In the genomic region with DNA sequence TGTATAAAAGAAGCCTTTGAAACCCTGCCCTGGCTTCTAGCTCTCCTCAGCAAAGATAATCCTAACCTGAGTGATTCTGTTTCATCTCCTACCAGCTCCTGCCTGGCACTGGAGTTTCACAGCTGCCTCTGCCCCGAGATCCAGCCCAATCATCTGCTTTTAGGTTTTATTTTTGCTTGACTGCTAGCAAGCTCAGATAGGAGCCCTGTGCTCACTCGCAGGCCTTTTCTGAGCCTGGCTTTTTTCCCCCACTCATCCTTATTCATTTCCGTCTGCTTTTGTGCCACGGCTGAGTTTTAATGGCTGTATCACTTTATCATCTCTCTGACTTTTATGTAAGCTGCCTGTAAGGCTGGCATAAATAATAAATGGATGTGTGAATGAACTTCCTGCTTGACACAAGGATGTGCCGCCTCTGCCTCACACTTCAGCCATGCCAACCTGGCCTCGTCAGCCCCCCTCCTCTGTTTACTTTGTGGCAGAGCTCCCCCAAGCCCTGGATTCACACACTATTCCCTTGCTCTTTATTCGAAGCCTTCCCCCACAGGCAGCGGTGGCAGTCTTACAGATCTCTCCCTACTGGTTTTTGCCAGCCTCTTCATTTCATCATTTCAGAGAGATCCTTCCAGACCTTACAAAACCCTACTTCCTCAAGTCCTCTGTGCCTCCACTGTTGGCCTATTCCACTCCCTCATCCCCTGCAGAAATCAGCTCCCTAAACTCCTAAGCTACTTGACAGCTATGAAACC, we compare ENCODE assay signal across 8 mouse cellular contexts. TPM values are rescaled to one million over a fixed set of nuclear protein-coding genes. Genes with fewer than 3 reads are reported as not detected.
DNase-seq lines count a peak whose midpoint lies in the region; ATAC-seq lines count a peak whose summit lies in the region.

No protein-coding gene starts in this region.

- no peaks in the 10 kb centered on the region for H3K36me3 ChIP-seq in embryonic facial prominence, embryonic 12.5 days
- H3K36me3 ChIP-seq in hindbrain, embryonic 15.5 days: no peaks in the 10 kb centered on the region
- H3K36me3 ChIP-seq in midbrain, embryonic 16.5 days (ENCODE audit: control insufficient read depth, insufficient read depth, low read length): no peaks in the 10 kb centered on the region

- WGBS in embryonic facial prominence, embryonic 12.5 days: 68% methylated on average over 8 of the region's 8 CpGs
- 55% methylated on average over 8 of the region's 8 CpGs for WGBS in hindbrain, embryonic 15.5 days
- WGBS in midbrain, embryonic 16.5 days: 40% methylated on average over 8 of the region's 8 CpGs

- H3K9me3 ChIP-seq in embryonic facial prominence, embryonic 12.5 days: no peaks in the 10 kb centered on the region
- no peaks in the 10 kb centered on the region for H3K9me3 ChIP-seq in hindbrain, embryonic 15.5 days
- no peaks in the 10 kb centered on the region for H3K9me3 ChIP-seq in midbrain, embryonic 16.5 days (replicated peaks; ENCODE audit: control insufficient read depth, low read length, poor library complexity, severe bottlenecking)

- no peak for ATAC-seq in embryonic facial prominence, embryonic 12.5 days (ENCODE audit: insufficient number of reproducible peaks, insufficient read depth, low FRiP score, low TSS enrichment)
- ATAC-seq in hindbrain, embryonic 15.5 days (ENCODE audit: low FRiP score, low read depth): no peak
- 0 out of 2 replicates have a peak, but pooled peaks have one; percentile 29 for ATAC-seq in midbrain, embryonic 16.5 days

- H3K9ac ChIP-seq in embryonic facial prominence, embryonic 12.5 days: 0 out of 2 replicates have a peak overlapping the region, but pooled peaks have one; percentile 78
- H3K9ac ChIP-seq in hindbrain, embryonic 15.5 days: no peak overlapping the region
- peak overlapping the region; percentile 27; the same call in 1 of the 2 replicates for H3K9ac ChIP-seq in midbrain, embryonic 16.5 days (ENCODE audit: low read depth, low read length)

- 0 out of 2 replicates have a peak, but pooled peaks cover 2% of the 10 kb centered on the region for H3K27me3 ChIP-seq in embryonic facial prominence, embryonic 12.5 days
- no peaks in the 10 kb centered on the region for H3K27me3 ChIP-seq in hindbrain, embryonic 15.5 days
- H3K27me3 ChIP-seq in midbrain, embryonic 16.5 days (ENCODE audit: control insufficient read depth, insufficient read depth, low read depth, low read length): no peaks in the 10 kb centered on the region

- DNase-seq in left cerebral cortex, adult 11 months (ENCODE audit: low spot score): peak; percentile 50
- no peak for DNase-seq in left cerebral cortex, adult 8-10 months (ENCODE audit: low spot score in 2 of 2)
- DNase-seq in spleen, adult 18-20 months: no peak
- no peak for DNase-seq in T-cell, adult 2 months (ENCODE audit: low spot score)
- DNase-seq in natural killer cell, adult 2 months (ENCODE audit: low spot score in 2 of 2): no peak

- H3K4me2 ChIP-seq in embryonic facial prominence, embryonic 12.5 days (replicated peaks): 0 out of 2 replicates have a peak overlapping the region, but pooled peaks have one; percentile 79
- 0 out of 2 replicates have a peak overlapping the region, but pooled peaks have one; percentile 58 for H3K4me2 ChIP-seq in hindbrain, embryonic 15.5 days
- no peak overlapping the region for H3K4me2 ChIP-seq in midbrain, embryonic 16.5 days (ENCODE audit: low read length)

- no peak overlapping the region for H3K27ac ChIP-seq in embryonic facial prominence, embryonic 12.5 days
- peak overlapping the region; percentile 52 for H3K27ac ChIP-seq in hindbrain, embryonic 15.5 days (replicated peaks)
- peak overlapping the region; percentile 64 for H3K27ac ChIP-seq in midbrain, embryonic 16.5 days (ENCODE audit: low read length)

- no peak overlapping the region for H3K4me3 ChIP-seq in embryonic facial prominence, embryonic 12.5 days
- no peak overlapping the region for H3K4me3 ChIP-seq in hindbrain, embryonic 15.5 days
- no peak overlapping the region for H3K4me3 ChIP-seq in midbrain, embryonic 16.5 days (ENCODE audit: low read depth, low read length)

- 0 out of 2 replicates have a peak, but pooled peaks cover 12% of the 10 kb centered on the region for H3K4me1 ChIP-seq in embryonic facial prominence, embryonic 12.5 days
- H3K4me1 ChIP-seq in hindbrain, embryonic 15.5 days (replicated peaks): peaks cover 28% of the 10 kb centered on the region
- H3K4me1 ChIP-seq in midbrain, embryonic 16.5 days (ENCODE audit: control insufficient read depth, insufficient read depth, low read length): peaks cover 22% of the 10 kb centered on the region

RNA-seq across cellular contexts. Expression of a gene that starts 1.7 kb away (rescaled TPM):
- total RNA-seq in left cerebral cortex, adult 8-10 months (2022): 10 to 100 TPM; 10.6 to 13.8 (median 11.8) TPM
- polyA plus RNA-seq in embryonic facial prominence, embryonic 12.5 days (2016; fragmentation: Nextera tagmentation; extraction: Ambion mirVana): 6.2 and 7.1 TPM in 2 replicates
- 4.1 and 5.9 TPM in 2 replicates for polyA plus RNA-seq in hindbrain, embryonic 15.5 days (2015; fragmentation: Nextera tagmentation; extraction: Ambion mirVana)
- polyA plus RNA-seq in midbrain, embryonic 16.5 days (2015; fragmentation: Nextera tagmentation; extraction: Ambion mirVana): 5.1 and 6.1 TPM in 2 replicates

RNA-seq across cellular contexts. Expression of a gene that starts 15.4 kb away (rescaled TPM):
- total RNA-seq in left cerebral cortex, adult 8-10 months (2022): under 1 TPM; 0.38 to 0.76 (median 0.67) TPM
- 0.12 TPM in 1 of 2 replicates, not detected in the other for polyA plus RNA-seq in embryonic facial prominence, embryonic 12.5 days (2016; fragmentation: Nextera tagmentation; extraction: Ambion mirVana)
- polyA plus RNA-seq in hindbrain, embryonic 15.5 days (2015; fragmentation: Nextera tagmentation; extraction: Ambion mirVana): 0.39 and 0.87 TPM in 2 replicates
- 0.72 and 0.82 TPM in 2 replicates for polyA plus RNA-seq in midbrain, embryonic 16.5 days (2015; fragmentation: Nextera tagmentation; extraction: Ambion mirVana)

RNA-seq across cellular contexts. Expression of a gene that starts 21.8 kb away (rescaled TPM):
- total RNA-seq in left cerebral cortex, adult 8-10 months (2022): 10 to 100 TPM; 57.0 to 65.5 (median 58.8) TPM
- polyA plus RNA-seq in embryonic facial prominence, embryonic 12.5 days (2016; fragmentation: Nextera tagmentation; extraction: Ambion mirVana): 5.9 and 6.4 TPM in 2 replicates
- polyA plus RNA-seq in hindbrain, embryonic 15.5 days (2015; fragmentation: Nextera tagmentation; extraction: Ambion mirVana): 28.7 and 32.1 TPM in 2 replicates
- 29.7 and 33.9 TPM in 2 replicates for polyA plus RNA-seq in midbrain, embryonic 16.5 days (2015; fragmentation: Nextera tagmentation; extraction: Ambion mirVana)

RNA-seq across cellular contexts. Expression of a gene that starts 26.2 kb away (rescaled TPM):
- total RNA-seq in left cerebral cortex, adult 8-10 months (2022): 1 to 10 TPM; 1.6 to 3.9 (median 3.4) TPM
- not detected in 2 replicates for polyA plus RNA-seq in embryonic facial prominence, embryonic 12.5 days (2016; fragmentation: Nextera tagmentation; extraction: Ambion mirVana)
- polyA plus RNA-seq in hindbrain, embryonic 15.5 days (2015; fragmentation: Nextera tagmentation; extraction: Ambion mirVana): not detected in 2 replicates
- 1.5 TPM in 1 of 2 replicates, not detected in the other for polyA plus RNA-seq in midbrain, embryonic 16.5 days (2015; fragmentation: Nextera tagmentation; extraction: Ambion mirVana)

RNA-seq across cellular contexts. Expression of a gene that starts 32.8 kb away (rescaled TPM):
- 10 to 100 TPM; 48.8 to 55.0 (median 52.5) TPM for total RNA-seq in left cerebral cortex, adult 8-10 months (2022)
- 19.6 and 20.3 TPM in 2 replicates for polyA plus RNA-seq in embryonic facial prominence, embryonic 12.5 days (2016; fragmentation: Nextera tagmentation; extraction: Ambion mirVana)
- polyA plus RNA-seq in hindbrain, embryonic 15.5 days (2015; fragmentation: Nextera tagmentation; extraction: Ambion mirVana): 20.3 and 22.5 TPM in 2 replicates
- 21.7 and 26.5 TPM in 2 replicates for polyA plus RNA-seq in midbrain, embryonic 16.5 days (2015; fragmentation: Nextera tagmentation; extraction: Ambion mirVana)
